Mouse (Mus musculus) G1E (cell line): ENCODE data around the gene Gabrb2.

Source experiments
- CTCF ChIP-seq: IDR thresholded peaks from 2 replicates; pipeline ENCODE4 v1.5.1; 2012; ENCODE audit warnings: low read depth, low read length, inconsistent platforms, mixed read lengths
- GATA1 ChIP-seq: IDR thresholded peaks from 2 replicates; pipeline ENCODE4 v1.6.1; 2012; ENCODE audit warnings: borderline replicate concordance, low read length, inconsistent platforms, mixed read lengths
- GATA2 ChIP-seq: IDR thresholded peaks from 2 replicates; pipeline ENCODE4 v1.6.1; 2012; ENCODE audit warnings: low read depth, low read length, inconsistent platforms, borderline replicate concordance
- POLR2AphosphoS5 ChIP-seq: IDR thresholded peaks from 2 replicates; pipeline ENCODE4 v1.6.1; 2012; ENCODE audit warnings: low read depth, low read length, inconsistent platforms; ENCODE audit not compliant: insufficient replicate concordance
- TAL1 ChIP-seq: conservative IDR thresholded peaks from 2 replicates; pipeline ENCODE4 v1.6.1; 2012; ENCODE audit warnings: low read depth, low read length, inconsistent platforms, mixed read lengths

DNA sequence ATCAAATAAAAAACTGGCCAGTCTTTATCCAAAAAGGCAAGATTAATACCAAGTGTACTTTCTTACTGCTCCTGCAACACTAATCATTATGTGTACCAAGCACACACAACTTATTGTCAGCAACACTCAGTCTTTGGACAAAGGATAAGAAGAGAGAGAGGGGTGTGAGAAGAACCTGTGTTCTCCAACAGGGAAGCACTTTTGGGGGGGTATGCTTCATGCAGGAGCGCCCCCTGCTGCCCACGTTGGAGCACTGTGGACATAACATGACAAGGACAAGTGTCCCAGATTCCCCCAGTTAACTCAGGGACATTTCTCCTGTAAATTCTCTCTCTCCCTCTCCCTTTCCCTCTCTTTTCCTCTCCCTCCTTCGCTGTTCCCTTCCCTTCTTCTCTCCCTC lies 3.7 kb downstream of the Gabrb2 start:
- TF ChIP-seq CTCF (no peak), TAL1 (no peak), POLR2AphosphoS5 (no peak), GATA2 (no peak), GATA1 (no peak)
